Mouse (Mus musculus): ENCODE measurements around the gene Ikzf5.
"Not testable (repeated sequence)": the region's sequence is repeated elsewhere in the genome, so short reads cannot be mapped to it uniquely, and the experiment has no call there.

The Ikzf5 gene

DNA sequence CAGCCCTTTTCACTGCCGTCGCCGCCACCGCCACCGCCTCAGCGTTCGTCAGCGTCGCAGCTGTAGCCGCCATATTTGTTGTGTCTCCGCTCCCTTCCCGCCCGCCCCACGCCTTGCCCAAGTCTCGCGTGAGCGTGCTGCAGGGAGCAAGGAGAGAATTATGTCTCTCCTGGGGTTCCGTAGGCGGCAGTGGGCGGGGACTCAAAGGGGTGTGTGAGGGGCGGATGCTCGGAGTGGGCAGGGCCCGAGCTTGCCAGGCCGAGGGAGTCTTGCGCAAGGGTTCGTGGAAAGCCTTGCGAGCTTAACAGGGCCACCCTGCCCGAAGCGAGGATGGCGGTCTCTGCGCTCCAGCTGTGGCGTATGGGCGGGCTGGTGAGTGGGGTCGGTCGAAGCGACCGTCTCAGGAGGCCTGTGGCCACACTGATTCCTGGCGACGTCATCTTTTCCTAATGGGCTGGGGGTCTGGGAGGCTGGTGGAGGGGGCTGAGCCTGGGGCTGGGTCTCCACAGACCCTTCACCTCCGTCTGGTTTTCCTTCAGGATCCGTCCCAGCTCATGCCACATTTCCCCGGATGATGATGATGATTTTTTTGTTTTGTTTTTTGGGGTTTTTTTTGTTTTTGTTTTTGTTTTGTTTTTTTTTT lies at the start of gene Ikzf5, which contains the start of gene Acadsb:
Ikzf5 (minus strand) TSS at position 106 of the 643 bp plus-strand sequence.
Acadsb (plus strand) TSS at position 186 of the 643 bp plus-strand sequence.
- peak; percentile 99 for DNase-seq (ENCODE audit: low spot score)

DNA sequence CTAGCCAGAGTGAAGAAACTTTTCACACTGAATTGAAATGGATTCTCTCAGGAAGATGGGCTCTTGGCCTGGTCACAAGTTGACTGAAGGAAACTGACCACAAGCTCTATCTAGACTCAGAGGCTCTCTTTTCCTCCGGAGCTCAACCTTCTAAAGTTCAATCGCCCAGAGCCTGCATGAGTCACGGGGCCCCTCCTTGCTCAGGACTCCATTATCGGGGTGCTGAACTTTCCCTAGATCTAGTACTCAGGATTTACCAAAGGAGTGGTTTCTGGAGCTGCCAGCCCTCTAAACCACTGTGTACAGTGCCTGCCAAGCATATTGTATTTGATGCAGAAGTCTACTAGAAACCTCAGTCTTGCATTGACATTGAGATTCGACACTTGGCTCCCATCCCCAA lies 46.4 kb upstream of the Ikzf5 start:
- no peak for DNase-seq (ENCODE audit: low spot score)

DNA sequence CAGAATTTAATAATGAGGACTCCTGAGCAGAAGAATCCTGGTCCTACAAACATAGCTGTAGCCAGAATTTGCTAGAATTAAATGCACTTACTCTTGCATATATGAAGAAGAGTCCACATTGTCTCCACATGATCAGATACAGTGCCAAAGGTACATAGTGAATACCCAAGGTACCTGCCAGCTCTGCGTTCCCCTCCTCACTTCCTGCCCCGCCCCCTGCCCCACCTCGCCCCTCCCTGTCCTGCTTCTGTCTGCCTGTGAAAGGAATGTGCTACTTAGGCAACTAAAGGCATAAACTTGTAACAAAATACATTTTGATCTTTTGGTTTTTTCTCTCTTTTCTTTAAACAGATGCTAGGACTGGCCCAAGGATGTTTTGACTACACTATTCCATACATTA lies 26.7 kb upstream of the Ikzf5 start:
- DNase-seq (ENCODE audit: low spot score), result no peak

DNA sequence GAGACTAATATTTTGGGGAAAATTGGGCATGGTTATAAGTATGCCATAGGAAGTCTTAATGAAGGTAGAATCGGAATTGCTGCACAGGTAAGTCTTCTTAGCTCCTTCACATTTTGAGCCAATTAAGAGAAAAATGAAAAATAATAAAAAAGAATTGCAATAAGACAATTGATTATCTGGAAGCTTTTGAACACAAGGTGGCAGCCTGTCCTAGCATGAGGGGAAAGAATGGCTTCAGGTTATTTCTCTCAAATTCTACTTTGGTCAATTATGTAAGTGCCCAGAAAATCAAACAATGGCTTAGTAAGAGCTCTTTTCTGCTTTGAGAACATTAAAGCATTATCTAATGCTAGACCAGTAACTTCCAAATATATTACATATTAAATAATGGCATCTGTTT lies 24.0 kb upstream of the Ikzf5 start:
- no peak for DNase-seq (ENCODE audit: low spot score)

DNA sequence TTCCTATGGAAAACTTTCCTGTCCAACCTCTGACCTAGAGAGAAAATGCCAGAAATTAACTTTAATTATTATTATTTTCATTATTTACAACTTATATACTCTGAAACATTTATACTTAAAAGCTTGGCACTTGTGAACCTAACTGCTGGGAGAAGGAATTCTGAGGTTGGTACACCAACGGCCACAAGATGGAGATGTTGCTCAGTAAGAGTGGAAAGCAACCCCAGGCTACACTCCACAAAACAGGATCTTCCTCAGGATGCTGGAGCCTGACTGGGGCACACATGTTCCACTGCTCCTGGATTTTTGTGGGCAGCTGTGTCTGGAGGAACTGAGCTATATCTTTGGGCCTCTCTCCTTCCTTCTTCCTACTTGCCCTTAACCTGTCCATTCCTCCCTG lies 21.9 kb upstream of the Ikzf5 start:
- DNase-seq (ENCODE audit: low spot score), result no peak

DNA sequence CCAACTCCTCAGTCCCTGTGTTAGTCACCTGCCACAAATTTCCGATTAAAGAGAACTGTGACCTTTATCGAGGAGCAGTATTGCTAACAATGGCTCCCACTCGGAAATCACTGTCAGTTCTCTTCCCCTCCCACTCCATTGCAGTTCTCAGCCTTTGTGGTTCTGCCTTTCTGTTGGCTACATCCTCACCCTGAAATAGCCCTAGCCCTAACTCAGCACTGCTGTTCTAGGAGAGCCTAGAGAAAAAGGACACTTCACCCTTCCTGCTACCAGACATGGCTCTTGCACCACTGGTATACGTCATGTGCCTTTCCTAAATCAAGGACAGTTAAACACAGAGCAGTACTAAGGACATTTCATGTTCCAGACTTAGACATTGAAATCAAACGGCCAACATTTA lies 17.0 kb upstream of the Ikzf5 start:
- DNase-seq (ENCODE audit: low spot score), result no peak

DNA sequence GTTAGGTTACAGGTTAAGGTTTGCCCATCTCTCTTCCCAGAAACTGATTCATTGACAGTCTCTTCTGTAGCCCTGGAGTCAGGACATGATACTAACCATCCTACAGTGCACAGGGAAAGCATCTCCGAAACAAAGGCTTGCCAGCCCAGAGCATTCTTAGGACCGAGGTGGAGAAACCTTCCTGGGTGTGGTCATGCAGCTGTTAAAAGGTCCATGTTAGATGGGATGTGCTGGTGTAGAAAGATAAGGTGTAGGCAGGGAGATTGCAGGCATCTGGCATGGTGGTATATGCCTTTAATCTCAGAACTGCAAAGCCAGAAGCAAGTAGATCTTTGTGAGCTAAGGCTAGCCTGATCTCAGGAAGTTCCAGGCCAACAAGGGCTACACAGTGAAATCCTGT lies 14.6 kb upstream of the Ikzf5 start:
- no peak for DNase-seq (ENCODE audit: low spot score)

DNA sequence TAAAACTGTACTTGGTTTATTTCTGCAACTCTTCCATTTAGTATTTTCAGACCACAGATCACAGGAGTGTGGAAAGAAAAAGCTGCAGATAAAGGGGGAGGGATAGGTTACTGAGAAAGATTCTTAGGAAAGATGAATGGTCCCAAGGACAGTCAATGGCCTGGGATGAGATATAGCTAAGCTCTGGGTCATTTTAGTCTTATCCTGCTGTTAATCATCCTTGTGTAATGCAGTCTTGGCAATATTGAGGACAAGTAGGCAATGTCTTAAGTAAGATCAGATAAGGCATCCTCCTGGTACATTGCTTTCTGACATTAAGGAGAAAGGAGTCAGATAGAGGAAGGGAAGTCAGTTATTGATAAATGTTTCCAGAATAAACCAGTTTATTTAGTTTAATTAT lies 7.3 kb upstream of the Ikzf5 start:
- DNase-seq (ENCODE audit: low spot score), result no peak

DNA sequence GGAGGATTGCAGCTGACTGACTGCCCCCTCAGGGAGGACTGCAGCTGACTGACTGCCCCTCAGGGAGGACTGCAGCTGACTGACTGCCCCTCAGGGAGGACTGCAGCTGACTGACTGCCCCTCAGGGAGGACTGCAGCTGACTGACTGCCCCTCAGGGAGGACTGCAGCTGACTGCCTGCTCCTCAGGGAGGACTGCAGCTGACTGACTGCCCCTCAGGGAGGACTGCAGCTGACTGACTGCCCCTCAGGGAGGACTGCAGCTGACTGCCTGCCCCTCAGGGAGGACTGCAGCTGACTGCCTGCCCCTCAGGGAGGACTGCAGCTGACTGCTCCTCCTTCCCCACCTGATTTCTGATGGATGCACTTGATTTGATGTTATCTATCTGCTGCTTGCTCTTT lies 6.4 kb upstream of the Ikzf5 start:
- DNase-seq (ENCODE audit: low spot score), result not testable (repeated sequence)

DNA sequence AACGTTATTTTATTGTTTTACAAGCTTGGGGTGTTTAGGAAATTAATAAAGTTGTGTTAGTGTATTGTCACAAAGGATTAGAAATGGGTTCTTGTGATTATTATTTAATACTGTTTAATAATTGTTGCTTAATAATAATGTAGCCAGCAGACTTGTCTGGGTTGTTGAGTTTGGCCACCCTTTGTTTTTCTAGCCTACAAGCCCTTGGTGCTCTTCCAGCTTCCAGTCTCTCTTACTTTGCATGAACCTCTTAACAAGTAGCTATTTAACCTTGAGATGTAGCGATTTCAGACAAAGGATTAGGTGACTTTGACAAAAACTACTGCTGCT lies 1.6 kb upstream of the Ikzf5 start:
- no peak for DNase-seq (ENCODE audit: low spot score)

DNA sequence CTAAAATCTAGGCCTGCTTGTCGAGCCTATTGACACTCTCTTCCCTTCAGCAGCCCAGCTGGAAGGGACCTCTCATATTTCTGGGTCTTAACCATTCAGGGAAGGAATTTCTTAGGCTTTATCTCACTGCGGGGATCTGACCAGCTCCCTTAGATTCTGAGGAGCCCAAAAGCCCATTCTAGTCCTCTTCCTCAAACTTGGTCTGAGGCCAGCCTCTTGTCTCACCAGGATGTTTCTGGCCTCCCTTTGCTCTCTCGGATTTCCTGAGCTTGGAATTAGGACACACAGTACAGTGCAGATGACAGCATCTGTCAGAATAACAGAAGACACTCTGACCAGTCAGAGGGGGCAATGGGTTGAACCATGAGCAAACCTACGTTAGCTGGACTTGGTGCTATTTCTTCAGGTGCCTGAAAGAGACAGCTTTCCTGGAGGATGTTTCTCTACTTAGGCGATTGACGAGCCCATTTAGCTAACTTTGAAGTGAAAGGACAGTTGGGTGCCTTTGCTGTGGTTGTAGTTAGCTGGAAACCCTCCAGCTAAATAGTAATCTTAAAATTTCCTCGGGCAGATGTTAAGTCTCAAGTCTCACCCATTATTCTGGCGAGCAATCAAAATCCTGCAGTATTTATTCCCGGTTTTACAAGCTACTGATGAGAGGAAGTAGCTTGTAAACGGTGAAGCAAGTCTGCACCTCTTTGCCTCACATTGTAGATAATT lies 1.1 kb upstream of the Ikzf5 start:
- no peak for DNase-seq (ENCODE audit: low spot score)

DNA sequence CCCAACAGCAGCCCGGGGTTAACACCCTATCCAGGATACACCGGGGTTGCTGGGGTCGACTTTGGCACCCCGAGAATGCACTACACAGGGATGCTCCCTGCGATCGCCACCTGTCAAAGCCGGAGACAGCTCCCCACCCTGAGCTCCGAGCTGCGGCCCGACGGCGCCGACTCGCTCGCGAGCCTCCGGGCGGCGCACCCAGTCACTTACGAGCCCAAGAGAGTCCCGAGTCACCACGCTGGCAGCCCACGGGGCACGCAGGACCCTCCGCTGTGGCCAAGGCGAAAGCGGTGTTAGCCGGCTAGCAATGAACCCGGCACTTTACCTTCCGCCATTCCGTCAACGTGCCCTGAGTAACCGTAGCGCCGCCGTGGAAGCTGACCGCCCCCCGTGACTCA lies 334 bp downstream of the Ikzf5 start:
- DNase-seq (ENCODE audit: low spot score), result no peak

DNA sequence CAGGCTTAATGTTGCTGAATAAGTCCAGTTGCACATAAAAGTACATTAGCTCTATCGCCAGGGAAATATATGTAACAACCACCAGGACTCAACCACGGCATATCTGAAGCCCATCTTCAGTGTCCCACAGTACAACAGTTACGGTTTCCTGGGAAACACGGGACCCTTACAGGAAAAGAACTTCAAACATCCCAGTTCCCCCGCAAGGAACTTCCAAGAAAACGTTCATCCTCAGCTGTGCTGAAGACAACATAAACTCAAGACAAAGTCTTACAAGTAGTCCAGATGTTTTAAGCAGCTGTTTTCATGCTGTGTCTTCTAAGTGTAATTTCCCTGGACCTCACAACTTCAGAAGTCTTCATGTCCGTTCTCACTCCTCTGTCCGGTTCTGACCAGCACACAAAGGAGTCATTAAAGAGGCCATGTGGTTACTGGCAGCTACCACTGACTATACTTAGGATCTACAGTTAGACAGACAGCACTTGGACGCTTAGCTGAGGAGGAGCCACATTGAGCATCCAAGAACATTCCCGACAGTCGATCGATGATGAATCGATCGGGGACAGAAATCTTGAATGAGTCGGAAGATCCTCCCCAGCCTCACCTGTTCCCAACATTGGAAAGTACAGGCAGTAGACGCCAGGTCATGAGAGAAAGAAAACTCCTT lies 867 bp downstream of the Ikzf5 start:
- DNase-seq (ENCODE audit: low spot score), result no peak

DNA sequence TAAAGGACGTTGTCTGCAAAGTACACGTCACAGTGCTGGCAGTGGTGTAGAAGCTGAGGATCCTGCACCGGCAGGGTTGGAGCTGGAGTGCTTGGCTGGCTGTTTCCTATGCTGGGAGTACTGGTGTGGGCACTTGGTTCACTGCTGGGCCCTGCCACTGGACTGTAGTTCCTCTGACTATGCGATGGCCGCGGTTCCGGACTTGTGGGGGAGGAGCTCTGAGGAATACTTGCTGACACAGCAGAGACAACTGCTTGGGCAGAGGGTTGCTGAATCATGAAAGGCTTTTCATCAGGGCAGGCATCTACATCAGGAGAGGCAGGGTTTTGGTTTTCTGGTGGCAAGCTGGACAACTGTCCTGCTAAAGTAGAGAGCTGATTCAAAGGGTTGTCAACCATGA lies 18.6 kb downstream of the Ikzf5 start:
- not testable (repeated sequence) for DNase-seq (ENCODE audit: low spot score)

DNA sequence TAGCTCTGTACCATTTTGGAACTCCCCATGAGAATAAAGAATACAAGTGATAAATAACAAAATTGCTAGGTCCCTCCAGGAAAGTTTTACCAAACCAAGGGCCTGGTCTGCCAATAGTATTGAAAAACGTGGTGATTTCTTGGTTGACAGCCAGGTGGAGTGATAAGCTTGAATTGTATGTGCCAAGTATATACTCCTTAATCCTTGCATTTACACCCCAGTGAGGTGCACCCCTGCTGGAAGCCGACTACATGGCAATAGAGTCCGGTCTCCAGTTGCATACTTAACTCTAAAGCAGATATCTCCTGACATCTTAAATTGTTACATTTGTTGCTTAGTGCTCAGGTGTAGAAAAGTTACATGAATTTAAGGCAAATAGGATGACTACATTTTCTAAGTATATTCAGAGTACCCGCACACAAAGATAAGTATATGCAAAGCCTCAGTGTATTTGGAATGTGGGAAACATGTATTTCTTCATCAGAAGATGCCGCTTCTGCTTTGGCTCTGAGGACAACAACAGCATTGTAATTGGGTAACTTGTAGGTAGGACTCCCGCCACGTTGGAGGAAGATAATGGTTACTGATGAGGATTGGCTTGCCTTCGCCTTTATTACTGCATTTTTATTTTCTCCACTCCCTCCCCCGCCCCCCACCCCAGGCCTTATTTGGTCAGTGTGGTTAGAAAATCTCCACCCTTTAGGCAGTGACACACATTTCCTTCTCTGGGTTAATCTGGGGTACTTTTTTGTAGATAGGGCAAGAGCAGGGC lies 38.3 kb downstream of the Ikzf5 start:
- no peak for DNase-seq (ENCODE audit: low spot score)

DNA sequence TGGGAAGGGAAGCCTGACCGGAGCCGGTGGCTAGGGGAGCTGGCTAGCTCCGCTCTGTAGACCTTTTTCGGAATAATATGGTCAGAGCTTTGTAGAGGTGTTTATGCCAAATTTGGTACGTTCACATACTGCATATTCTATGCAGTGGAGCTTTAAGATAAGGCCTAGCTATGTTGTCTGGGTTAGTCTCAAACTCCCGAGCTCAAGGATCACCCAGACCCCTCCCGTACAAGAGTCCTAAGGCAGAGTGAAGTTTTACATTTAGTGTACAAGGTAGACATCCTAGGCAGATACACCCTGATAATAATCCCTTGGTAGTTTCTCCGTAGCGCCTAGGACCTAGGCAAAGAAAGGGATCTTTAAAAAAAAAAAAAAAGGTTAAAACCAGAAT lies 38.9 kb downstream of the Ikzf5 start:
- DNase-seq (ENCODE audit: low spot score), result no peak

DNA sequence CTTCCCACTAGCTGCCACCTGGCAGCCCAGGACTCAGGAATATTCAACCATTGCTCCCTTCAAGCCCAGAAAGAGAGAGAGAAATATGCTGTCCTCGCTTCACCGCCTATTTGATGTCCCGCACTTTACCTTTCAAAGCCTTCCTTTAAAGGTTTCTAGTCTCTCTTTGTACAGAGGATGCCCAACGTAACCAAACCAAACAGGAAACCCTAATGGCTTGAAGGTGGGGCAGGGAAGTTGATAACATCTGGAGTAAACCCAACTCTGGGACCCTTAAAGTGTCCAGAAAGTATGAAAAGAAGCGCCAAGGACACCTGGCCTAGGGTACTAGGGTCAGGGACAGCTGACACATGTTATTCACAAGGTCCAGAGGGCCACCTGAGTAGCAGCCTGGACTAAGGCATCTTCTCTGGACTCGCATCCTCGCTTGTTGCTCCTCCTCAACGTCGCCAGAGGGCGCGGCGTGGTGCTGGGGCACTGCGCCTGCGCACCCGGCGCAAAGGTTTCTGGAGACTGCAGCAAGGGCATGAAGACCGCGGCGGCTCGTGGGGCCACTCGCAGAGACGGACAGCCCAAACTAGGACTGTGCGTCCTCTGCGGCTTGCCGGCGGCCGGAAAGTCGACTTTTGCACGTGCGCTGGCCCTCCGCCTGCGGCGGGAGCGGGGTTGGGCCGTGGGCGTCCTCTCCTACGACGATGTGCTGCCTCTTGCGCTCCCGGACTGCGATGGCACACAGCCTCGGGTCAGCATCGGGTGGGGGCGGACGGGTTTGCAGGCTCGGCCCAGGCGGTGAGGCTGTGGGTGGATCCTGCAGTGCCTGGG lies 39.5 kb downstream of the Ikzf5 start, which contains the start of gene Pstk:
Pstk (plus strand) TSS at position 494 of the 822 bp plus-strand sequence.
- DNase-seq (ENCODE audit: low spot score), result peak; percentile 88

DNA sequence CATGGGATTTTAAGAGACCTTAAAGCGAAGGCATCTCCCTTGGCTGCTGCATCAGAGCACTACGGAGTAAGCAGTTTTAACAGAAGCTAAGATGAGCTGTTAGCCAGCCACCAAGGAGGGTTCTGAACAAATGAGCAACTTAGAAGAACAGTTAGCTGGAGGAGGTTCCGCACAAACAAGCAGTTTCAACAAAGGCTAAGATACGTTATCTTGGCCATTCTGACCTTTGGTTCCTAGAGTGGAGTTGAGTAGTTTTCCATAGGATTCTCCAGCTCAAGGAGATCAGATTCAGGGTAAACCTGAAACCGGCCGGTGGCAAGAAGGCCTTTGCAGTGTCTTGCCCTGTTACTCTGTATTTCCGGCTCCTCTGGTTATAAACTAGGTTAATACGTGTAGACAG lies 46.2 kb downstream of the Ikzf5 start:
- DNase-seq (ENCODE audit: low spot score), result no peak

DNA sequence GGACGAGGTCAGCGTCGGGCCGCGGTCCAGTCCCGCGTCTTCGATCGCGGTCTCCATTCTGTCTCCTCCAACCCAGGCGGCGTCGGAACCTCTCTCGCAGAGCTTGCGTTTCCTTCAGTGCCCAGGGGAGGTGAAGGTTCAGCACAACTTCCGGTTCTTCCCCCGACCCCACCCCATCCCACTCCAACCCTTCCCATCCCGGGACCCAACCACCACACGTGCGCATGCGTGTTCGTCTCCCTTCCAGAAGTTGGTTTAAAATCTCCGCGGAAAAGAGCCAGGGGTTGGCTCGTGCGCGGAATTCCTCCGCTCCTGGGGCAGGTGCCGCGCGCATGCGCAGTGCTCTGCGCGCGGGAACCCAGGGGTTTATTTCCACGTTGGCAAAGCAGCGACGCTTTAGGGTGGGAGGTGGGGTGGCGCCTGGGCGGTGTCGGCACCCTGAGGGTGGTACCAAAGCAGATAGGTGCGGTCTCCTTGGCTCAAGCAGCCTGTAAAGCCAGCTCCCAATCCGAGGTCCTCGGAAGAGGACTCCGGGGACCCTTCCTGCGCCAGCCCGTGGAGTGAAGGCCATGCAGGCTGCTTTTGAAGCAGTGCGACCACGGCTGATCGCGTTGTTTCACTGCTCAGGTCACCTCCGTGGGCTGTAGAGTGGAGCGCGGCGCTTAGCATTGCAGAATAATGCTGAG lies 47.6 kb downstream of the Ikzf5 start, which contains the start of gene 2310057M21Rik:
2310057M21Rik (minus strand) TSS at position 145 of the 686 bp plus-strand sequence.
- DNase-seq (ENCODE audit: low spot score), result peak; percentile 94

DNA sequence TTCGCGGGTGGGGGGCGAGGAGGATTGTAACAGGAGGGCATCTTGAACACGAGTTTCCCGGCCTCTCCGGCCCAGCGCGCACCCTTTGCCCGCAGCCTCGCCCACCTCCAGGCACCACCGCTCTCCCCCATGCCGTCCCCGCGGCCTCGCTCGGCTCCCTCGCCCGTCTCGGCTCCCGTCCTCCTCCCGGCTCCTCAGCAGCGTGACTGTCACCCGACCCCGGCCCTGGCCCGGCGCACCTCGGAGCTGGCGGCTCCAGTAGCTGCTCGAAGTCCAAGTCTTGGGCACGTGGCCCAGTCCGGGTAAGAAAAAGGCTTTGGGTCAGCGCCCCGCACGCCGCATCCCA lies 48.1 kb downstream of the Ikzf5 start:
- DNase-seq (ENCODE audit: low spot score), result no peak

DNA sequence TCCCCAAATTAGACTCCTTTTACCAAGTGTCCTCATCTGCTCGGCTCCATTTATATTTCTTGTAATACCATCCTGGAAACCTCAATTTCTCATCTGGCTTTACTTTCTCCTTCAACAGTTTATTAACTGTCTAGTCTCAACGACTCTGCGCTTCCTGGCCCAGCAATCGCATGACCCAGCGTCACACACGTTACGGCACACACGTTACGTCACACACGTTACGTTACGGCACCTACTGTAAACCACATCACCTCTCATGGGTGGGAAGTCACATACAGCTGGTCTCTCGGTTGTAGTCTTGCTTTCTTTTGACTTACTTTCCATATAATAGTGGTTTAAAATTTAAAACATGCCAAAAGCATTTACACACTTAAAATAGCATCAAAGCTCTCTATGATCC lies 54.2 kb downstream of the Ikzf5 start:
- DNase-seq (ENCODE audit: low spot score), result no peak

Measured in testis, postnatal 10 days (tissue).